Mouse (Mus musculus) lung, postnatal 0 days (tissue): Measurements from ENCODE around the gene Ccni. TPM values are rescaled to one million over a fixed set of nuclear protein-coding genes. Genes with fewer than 3 reads are reported as not detected.

Experiments used
- ATAC-seq: fragments of 200-750 bp; cut with Nextera tagmentation; 2 replicates; pipeline ENCODE4 v1.8.0; 2017; ENCODE audit warnings: moderate library complexity
- DNase-seq: peaks from one replicate; pipeline ENCODE4 v3.0.0-alpha.2; 2016; ENCODE audit warnings: low spot score
- H3K27ac ChIP-seq: fragments of 300-500 bp; sonication (generic); 2 replicates; pipeline ENCODE4 v1.5.1; 2014; ENCODE audit warnings: antibody characterized with exemption, mild to moderate bottlenecking, low read length, mixed read lengths
- H3K27me3 ChIP-seq: fragments of 300-500 bp; sonication (generic); replicated peaks from 2 replicates; pipeline ENCODE4 v1.6.1; 2014; ENCODE audit warnings: low read length, mixed read lengths; ENCODE audit not compliant: insufficient read depth
- H3K36me3 ChIP-seq: fragments of 300-500 bp; sonication (generic); 2 replicates; pipeline ENCODE4 v1.6.1; 2014; ENCODE audit warnings: low read length, mixed read lengths; ENCODE audit not compliant: insufficient read depth
- H3K4me1 ChIP-seq: fragments of 300-500 bp; sonication (generic); 2 replicates; pipeline ENCODE4 v1.6.1; 2014; ENCODE audit warnings: antibody characterized with exemption, low read depth, low read length, mixed read lengths; ENCODE audit not compliant: insufficient read depth
- H3K4me2 ChIP-seq: fragments of 300-500 bp; sonication (generic); replicated peaks from 2 replicates; pipeline ENCODE4 v1.6.1; 2014; ENCODE audit warnings: low read depth, mild to moderate bottlenecking, low read length, moderate library complexity, mixed read lengths
- H3K4me3 ChIP-seq: fragments of 300-500 bp; sonication (generic); 2 replicates; pipeline ENCODE4 v1.5.1; 2014; ENCODE audit warnings: low read depth, low read length
- H3K9ac ChIP-seq: fragments of 300-500 bp; sonication (generic); replicated peaks from 2 replicates; pipeline ENCODE4 v1.6.1; 2014; ENCODE audit warnings: low read depth, mild to moderate bottlenecking
- H3K9me3 ChIP-seq: fragments of 300-500 bp; sonication (generic); 2 replicates; pipeline ENCODE4 v1.6.1; 2016; ENCODE audit warnings: low read length, mixed read lengths
- CTCF ChIP-seq: IDR thresholded peaks from 2 replicates; pipeline ENCODE4 v1.5.1; 2016; ENCODE audit warnings: antibody characterized with exemption, mild to moderate bottlenecking
- EP300 ChIP-seq: IDR thresholded peaks from 2 replicates; pipeline ENCODE4 v1.6.1; 2016; ENCODE audit warnings: antibody characterized with exemption, mild to moderate bottlenecking, control low read depth
- WGBS: fragments of 180-500 bp; shearing (Covaris S2); extraction: QIAGEN DNeasy Blood & Tissue Kit; methylation state at CpG from one replicate; pipeline ENCODE4 v1.1.7; 2014; 5-methylcytosine and 5-hydroxymethylcytosine counted together
- polyA plus RNA-seq: library from polyadenylated mRNA; unstranded; fragments of >200 nt; fragmentation: Nextera tagmentation; extraction: Ambion mirVana; gene quantifications from 2 replicates; pipeline ENCODE4 v1.2.1, GENCODE M21; 2015

Ccni gene
- polyA plus RNA-seq, 1 experiment from 2014 or later: 81.3 TPM

GRCm38 (mm10) chr5:93239590-93240544 is 33.6 kb upstream of the Ccni start:
- Histone ChIP-seq H3K27me3 (no peaks in the 10 kb centered on the region), H3K9me3 (no peaks in the 10 kb centered on the region), H3K4me3 (no peak overlapping the region), H3K27ac (no peak overlapping the region), H3K4me1 (no peaks in the 10 kb centered on the region), H3K36me3 (no peaks in the 10 kb centered on the region), H3K4me2 (no peak overlapping the region), H3K9ac (no peak overlapping the region)
- WGBS: 67% methylated on average over 8 of the region's 8 CpGs
- DNase-seq (no peak), ATAC-seq (no peak)
- TF ChIP-seq EP300: no peak
- TF ChIP-seq CTCF: no peak

- no peak overlapping the region for H3K27ac ChIP-seq
- ATAC-seq (no peak), DNase-seq (no peak)
- no peak overlapping the region for H3K4me2 ChIP-seq
- H3K4me3 ChIP-seq: no peak overlapping the region
- no peaks in the 10 kb centered on the region for H3K4me1 ChIP-seq
- H3K36me3 ChIP-seq: no peaks in the 10 kb centered on the region
- no peak overlapping the region for H3K9ac ChIP-seq
- TF ChIP-seq CTCF (no peak), EP300 (no peak)
- WGBS: 67% methylated on average over 4 of the region's 4 CpGs
- H3K9me3 ChIP-seq: no peaks in the 10 kb centered on the region
- no peaks in the 10 kb centered on the region for H3K27me3 ChIP-seq
Measured at GRCm38 (mm10) chr5:93236541-93236940, 30.2 kb upstream of the Ccni start.

GRCm38 (mm10) chr5:93235888-93236287 is 29.6 kb upstream of the Ccni start:
- Histone ChIP-seq H3K27ac (no peak overlapping the region), H3K9me3 (no peaks in the 10 kb centered on the region), H3K27me3 (no peaks in the 10 kb centered on the region), H3K4me1 (no peaks in the 10 kb centered on the region), H3K36me3 (no peaks in the 10 kb centered on the region), H3K9ac (no peak overlapping the region), H3K4me3 (no peak overlapping the region), H3K4me2 (no peak overlapping the region)
- ATAC-seq: no peak
- no peak for TF ChIP-seq EP300
- TF ChIP-seq CTCF: no peak
- WGBS: 85% methylated on average over 3 of the region's 3 CpGs
- DNase-seq: no peak

- no peak for TF ChIP-seq EP300
- ATAC-seq: no peak
- H3K27me3 ChIP-seq: no peaks in the 10 kb centered on the region
- no peak overlapping the region for H3K4me3 ChIP-seq
- 80% methylated on average over 2 of the region's 2 CpGs for WGBS
- DNase-seq: no peak
- H3K4me1 ChIP-seq: no peaks in the 10 kb centered on the region
- H3K4me2 ChIP-seq: no peak overlapping the region
- no peaks in the 10 kb centered on the region for H3K9me3 ChIP-seq
- no peaks in the 10 kb centered on the region for H3K36me3 ChIP-seq
- H3K9ac ChIP-seq: no peak overlapping the region
- H3K27ac ChIP-seq: no peak overlapping the region
Measured at GRCm38 (mm10) chr5:93234605-93235004, 28.3 kb upstream of the Ccni start.

- no peak for DNase-seq
- Histone ChIP-seq H3K27ac (no peak overlapping the region), H3K9me3 (no peaks in the 10 kb centered on the region), H3K9ac (no peak overlapping the region), H3K36me3 (no peaks in the 10 kb centered on the region), H3K4me2 (no peak overlapping the region), H3K27me3 (no peaks in the 10 kb centered on the region), H3K4me3 (no peak overlapping the region), H3K4me1 (no peaks in the 10 kb centered on the region)
- 62% methylated on average over 4 of the region's 4 CpGs for WGBS
- ATAC-seq: no peak
- TF ChIP-seq CTCF: no peak
- TF ChIP-seq EP300: no peak
Measured at GRCm38 (mm10) chr5:93234130-93234529, 27.8 kb upstream of the Ccni start.

GRCm38 (mm10) chr5:93232838-93233237 is 26.5 kb upstream of the Ccni start:
- Histone ChIP-seq H3K4me2 (no peak overlapping the region), H3K27me3 (no peaks in the 10 kb centered on the region), H3K9ac (no peak overlapping the region), H3K4me1 (no peaks in the 10 kb centered on the region), H3K4me3 (no peak overlapping the region), H3K36me3 (no peaks in the 10 kb centered on the region), H3K9me3 (no peaks in the 10 kb centered on the region), H3K27ac (no peak overlapping the region)
- DNase-seq (no peak), ATAC-seq (no peak)
- TF ChIP-seq CTCF (no peak), EP300 (no peak)
- 77% methylated on average over 2 of the region's 2 CpGs for WGBS
